Mouse (Mus musculus) G1E (cell line): Measurements from ENCODE around the gene Tcirg1. TPM values are rescaled to one million over a fixed set of nuclear protein-coding genes. Genes with fewer than 3 reads are reported as not detected.
A peak's percentile ranks its signal among the peaks of the same experiment; 100 is the strongest.

Experiments
- ATAC-seq: 2 replicates; pipeline ENCODE4 v1.8.0; 2016; ENCODE audit warnings: mild to moderate bottlenecking; ENCODE audit not compliant: insufficient number of reproducible peaks, poor library complexity, low FRiP score, severe bottlenecking; ENCODE audit errors: extremely low read depth
- DNase-seq: peaks from one replicate; pipeline ENCODE4 v3.0.0; 2012; ENCODE audit warnings: low spot score
- H3K27me3 ChIP-seq: 2 replicates; pipeline ENCODE4 v1.6.1; 2012; ENCODE audit warnings: mild to moderate bottlenecking, low read length, inconsistent platforms; ENCODE audit not compliant: insufficient read depth
- H3K36me3 ChIP-seq: replicated peaks from 2 replicates; pipeline ENCODE3; 2012; ENCODE audit warnings: mild to moderate bottlenecking, inconsistent platforms
- H3K4me1 ChIP-seq: 2 replicates; pipeline ENCODE4 v1.6.1; 2012; ENCODE audit warnings: low read depth, low read length, inconsistent platforms, mixed read lengths; ENCODE audit not compliant: insufficient read depth
- H3K4me3 ChIP-seq: 2 replicates; pipeline ENCODE4 v1.5.1; 2012; ENCODE audit warnings: low read depth, mild to moderate bottlenecking, inconsistent platforms, low read length, moderate library complexity, mixed read lengths
- H3K9me3 ChIP-seq: replicated peaks from 2 replicates; pipeline ENCODE4 v1.6.1; 2012; ENCODE audit warnings: inconsistent platforms
- CTCF ChIP-seq: IDR thresholded peaks from 2 replicates; pipeline ENCODE4 v1.5.1; 2012; ENCODE audit warnings: low read depth, low read length, inconsistent platforms, mixed read lengths
- GATA1 ChIP-seq: IDR thresholded peaks from 2 replicates; pipeline ENCODE4 v1.6.1; 2012; ENCODE audit warnings: borderline replicate concordance, low read length, inconsistent platforms, mixed read lengths
- GATA2 ChIP-seq: IDR thresholded peaks from 2 replicates; pipeline ENCODE4 v1.6.1; 2012; ENCODE audit warnings: low read depth, low read length, inconsistent platforms, borderline replicate concordance
- POLR2AphosphoS5 ChIP-seq: IDR thresholded peaks from 2 replicates; pipeline ENCODE4 v1.6.1; 2012; ENCODE audit warnings: low read depth, low read length, inconsistent platforms; ENCODE audit not compliant: insufficient replicate concordance
- TAL1 ChIP-seq: conservative IDR thresholded peaks from 2 replicates; pipeline ENCODE4 v1.6.1; 2012; ENCODE audit warnings: low read depth, low read length, inconsistent platforms, mixed read lengths
- polyA plus RNA-seq: library from polyadenylated mRNA; stranded (reverse); fragments of >175 nt; gene quantifications from 2 replicates; pipeline ENCODE4 v1.2.3, GENCODE M21; 2012
- total RNA-seq, 2 experiments: library from RNA; stranded (forward) in 1 of 2; stranded (reverse) in 1 of 2; fragments of 200-1000 nt in 1 of 2; fragments of >200 nt in 1 of 2; fragmentation: Nextera tagmentation in 1 of 2; gene quantifications; 2 replicates each; pipeline ENCODE4 v1.2.3; 2014 to 2017

Tcirg1 gene
- total and polyA plus RNA-seq, 3 experiments, result 30.7 to 43.9 (median 37.0) TPM

- no peaks in the 10 kb centered on the region for H3K9me3 ChIP-seq
- H3K4me3 ChIP-seq, result peak overlapping the region; percentile 80
- TF ChIP-seq POLR2AphosphoS5 (no peak), GATA1 (no peak), TAL1 (no peak), CTCF (no peak), GATA2 (no peak)
- no peaks in the 10 kb centered on the region for H3K27me3 ChIP-seq
- ATAC-seq, result no peak
- peaks cover 15% of the 10 kb centered on the region for H3K36me3 ChIP-seq
- H3K4me1 ChIP-seq, result peaks cover 29% of the 10 kb centered on the region
- DNase-seq, result peak; percentile 34
Observed at GRCm38 (mm10) chr19:3851979-3852681, 54.8 kb downstream of the Tcirg1 start.

GRCm38 (mm10) chr19:3851502-3851962 is 55.4 kb downstream of the Tcirg1 start, which contains the start of gene Chka:
Gene Chka (plus strand): TSS chr19:3851773.
- TF ChIP-seq CTCF (no peak), GATA2 (no peak), POLR2AphosphoS5 (no peak), TAL1 (no peak), GATA1 (no peak)
- peak; percentile 100 for DNase-seq
- H3K9me3 ChIP-seq, result no peaks in the 10 kb centered on the region
- H3K27me3 ChIP-seq, result peaks cover 4% of the 10 kb centered on the region; the same call in 1 of the 2 replicates
- H3K36me3 ChIP-seq, result peaks cover 15% of the 10 kb centered on the region
- peaks cover 29% of the 10 kb centered on the region for H3K4me1 ChIP-seq
- H3K4me3 ChIP-seq, result peak within 1 kb of the TSS; percentile 80
- ATAC-seq, result peak; percentile 96

GRCm38 (mm10) chr19:3850847-3851469 is 56.0 kb downstream of the Tcirg1 start:
- peaks cover 15% of the 10 kb centered on the region for H3K36me3 ChIP-seq
- H3K27me3 ChIP-seq, result peaks cover 4% of the 10 kb centered on the region; the same call in 1 of the 2 replicates
- H3K9me3 ChIP-seq, result no peaks in the 10 kb centered on the region
- H3K4me1 ChIP-seq, result peaks cover 29% of the 10 kb centered on the region
- no peak for TF ChIP-seq GATA2
- H3K4me3 ChIP-seq, result peak overlapping the region; percentile 80
- ATAC-seq (no peak), DNase-seq (peak; percentile 31)

- peaks cover 6% of the 10 kb centered on the region for H3K27me3 ChIP-seq
- H3K36me3 ChIP-seq, result peaks cover 10% of the 10 kb centered on the region
- ATAC-seq (no peak), DNase-seq (no peak)
- H3K9me3 ChIP-seq, result no peaks in the 10 kb centered on the region
- no peak for TF ChIP-seq POLR2AphosphoS5
- H3K4me3 ChIP-seq, result no peak overlapping the region
- peaks cover 23% of the 10 kb centered on the region for H3K4me1 ChIP-seq
Observed at GRCm38 (mm10) chr19:3850076-3850475, 56.9 kb downstream of the Tcirg1 start.

GRCm38 (mm10) chr19:3849251-3849650 is 57.7 kb downstream of the Tcirg1 start:
- TF ChIP-seq TAL1, result no peak
- no peak for TF ChIP-seq POLR2AphosphoS5
- TF ChIP-seq GATA1, result no peak
- no peak for TF ChIP-seq GATA2
- no peak for TF ChIP-seq CTCF
- Histone ChIP-seq H3K4me1 (peaks cover 21% of the 10 kb centered on the region), H3K36me3 (peaks cover 5% of the 10 kb centered on the region), H3K27me3 (peaks cover 6% of the 10 kb centered on the region), H3K4me3 (no peak overlapping the region), H3K9me3 (no peaks in the 10 kb centered on the region)
- ATAC-seq, result no peak
- no peak for DNase-seq

- ATAC-seq (no peak), DNase-seq (no peak)
- H3K4me1 ChIP-seq, result peaks cover 14% of the 10 kb centered on the region
- H3K27me3 ChIP-seq, result peaks cover 6% of the 10 kb centered on the region
- H3K4me3 ChIP-seq, result no peak overlapping the region
- no peaks in the 10 kb centered on the region for H3K9me3 ChIP-seq
- TF ChIP-seq GATA1 (no peak), POLR2AphosphoS5 (no peak)
- peaks cover 2% of the 10 kb centered on the region for H3K36me3 ChIP-seq
Observed at GRCm38 (mm10) chr19:3848207-3848808, 58.6 kb downstream of the Tcirg1 start.

GRCm38 (mm10) chr19:3847711-3848110 is 59.2 kb downstream of the Tcirg1 start:
- Histone ChIP-seq H3K27me3 (peaks cover 6% of the 10 kb centered on the region), H3K4me1 (peaks cover 11% of the 10 kb centered on the region), H3K4me3 (no peak overlapping the region), H3K9me3 (no peaks in the 10 kb centered on the region), H3K36me3 (no peaks in the 10 kb centered on the region)
- DNase-seq, result no peak
- TF ChIP-seq POLR2AphosphoS5, result no peak
- no peak for TF ChIP-seq CTCF
- TF ChIP-seq GATA2, result no peak
- TF ChIP-seq TAL1, result no peak
- no peak for TF ChIP-seq GATA1
- ATAC-seq, result no peak
